Mouse (Mus musculus): ENCODE results near the gene Crnkl1. TPM values are rescaled to one million over a fixed set of nuclear protein-coding genes. Genes with fewer than 3 reads are reported as not detected.
A peak's percentile ranks its signal among the peaks of the same experiment; 100 is the strongest.
"Not testable (repeated sequence)": the region's sequence is repeated elsewhere in the genome, so short reads cannot be mapped to it uniquely, and the experiment has no call there.

The Crnkl1 gene
- total RNA-seq, 2 experiments from 2014 or later, result 19.2 to 22.0 TPM

DNA sequence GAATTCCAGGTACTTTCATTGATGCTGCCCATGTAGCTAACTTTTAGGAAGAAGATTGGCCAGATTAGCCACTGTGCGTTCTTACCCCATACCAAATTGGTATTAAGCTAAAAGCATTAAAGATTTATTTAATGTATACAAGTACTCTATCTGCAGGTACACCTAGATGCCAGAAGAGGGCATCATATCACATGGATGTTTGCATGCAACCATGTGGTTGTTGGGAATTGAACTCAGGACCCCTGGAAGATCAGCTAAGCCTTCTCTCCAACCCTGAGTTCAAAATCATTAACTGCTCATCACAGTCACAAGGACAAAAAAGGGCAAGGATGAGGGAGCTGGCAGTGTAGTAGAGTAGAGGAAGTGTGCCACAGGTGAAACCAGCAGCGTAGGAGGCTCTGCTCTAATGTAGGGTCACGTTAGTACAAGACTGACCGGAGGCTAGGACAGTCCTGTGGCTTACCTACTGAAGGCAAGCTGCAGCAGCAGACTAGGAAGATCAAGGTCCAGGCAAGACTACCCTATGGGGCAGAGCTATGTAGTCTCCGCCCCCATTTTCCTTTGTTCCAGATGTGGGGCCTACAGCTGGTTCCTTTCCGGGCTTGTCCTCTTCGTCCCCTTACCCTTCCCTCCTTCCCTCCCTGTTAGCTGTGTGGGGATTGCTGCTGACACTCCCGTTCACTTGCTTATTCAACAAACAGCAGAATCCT is 13.7 kb downstream of the Crnkl1 start:
- DNase-seq, result no peak

DNA sequence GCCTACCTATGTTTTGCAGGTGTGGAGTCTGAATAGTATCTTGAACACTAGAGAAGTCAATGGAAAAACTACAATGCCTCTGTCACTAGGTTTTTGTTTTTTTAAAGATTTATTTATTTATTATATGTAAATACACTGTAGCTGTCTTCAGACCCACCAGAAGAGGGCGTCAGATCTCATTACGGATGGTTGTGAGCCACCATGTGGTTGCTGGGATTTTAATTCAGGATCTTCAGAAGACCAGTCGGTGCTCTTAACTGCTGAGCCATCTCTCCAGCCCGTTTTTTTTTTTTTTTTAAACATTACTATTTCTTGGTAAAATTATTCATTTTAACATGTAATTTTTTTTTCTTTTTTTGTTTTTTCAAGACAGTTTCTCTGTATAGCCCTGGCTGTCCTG is 28.9 kb downstream of the Crnkl1 start:
- DNase-seq, result not testable (repeated sequence)

DNA sequence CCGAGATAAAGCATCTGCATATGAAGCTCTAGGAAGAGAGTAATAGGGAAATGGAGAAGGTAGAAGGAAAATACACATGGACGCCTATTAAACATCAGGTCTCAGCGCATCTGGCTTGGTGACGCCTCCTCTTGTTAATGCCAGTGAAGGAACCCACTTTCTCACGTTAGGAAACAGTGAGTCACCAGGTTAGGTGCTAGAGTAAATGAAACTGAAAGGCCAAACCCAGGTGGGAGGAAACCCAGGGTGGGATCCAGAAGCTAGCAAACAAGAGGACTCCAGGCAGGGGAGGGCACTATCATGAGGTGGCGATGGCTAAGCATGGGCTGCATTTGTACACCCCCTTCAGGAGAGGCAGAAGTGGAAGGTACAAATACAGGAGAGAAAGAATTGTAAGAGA is 29.7 kb downstream of the Crnkl1 start:
- DNase-seq, result no peak

DNA sequence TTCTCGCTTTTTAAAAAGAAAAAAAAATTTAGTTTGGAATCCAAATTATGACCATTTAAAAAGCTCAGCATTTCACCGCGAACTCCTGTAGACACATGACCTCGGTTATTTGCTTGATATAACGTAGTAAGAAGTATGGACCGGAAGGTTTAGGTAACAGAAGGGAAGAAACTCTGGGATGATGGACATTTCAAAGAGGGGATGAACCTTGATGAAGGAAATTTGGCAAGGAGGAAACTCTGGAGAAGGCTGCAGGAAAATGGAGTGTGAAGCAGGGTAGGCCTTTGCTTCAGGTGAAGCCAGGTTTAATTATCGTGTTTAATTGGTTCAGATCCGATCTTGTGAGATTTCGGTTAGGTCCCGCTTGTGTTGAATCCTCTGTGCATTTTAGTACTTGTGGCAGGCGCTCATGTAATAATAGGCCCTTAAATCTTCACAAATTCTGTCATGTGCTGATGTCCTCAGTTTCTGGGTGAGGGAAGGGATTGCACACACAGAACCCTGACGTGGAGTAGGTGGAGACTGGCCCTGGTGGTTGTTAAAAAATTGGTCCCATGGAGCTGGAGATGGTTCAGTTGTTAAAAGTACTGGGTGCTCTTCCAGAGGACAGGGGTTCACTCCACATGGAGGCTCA is 30.7 kb downstream of the Crnkl1 start:
- peak; percentile 21 for DNase-seq

DNA sequence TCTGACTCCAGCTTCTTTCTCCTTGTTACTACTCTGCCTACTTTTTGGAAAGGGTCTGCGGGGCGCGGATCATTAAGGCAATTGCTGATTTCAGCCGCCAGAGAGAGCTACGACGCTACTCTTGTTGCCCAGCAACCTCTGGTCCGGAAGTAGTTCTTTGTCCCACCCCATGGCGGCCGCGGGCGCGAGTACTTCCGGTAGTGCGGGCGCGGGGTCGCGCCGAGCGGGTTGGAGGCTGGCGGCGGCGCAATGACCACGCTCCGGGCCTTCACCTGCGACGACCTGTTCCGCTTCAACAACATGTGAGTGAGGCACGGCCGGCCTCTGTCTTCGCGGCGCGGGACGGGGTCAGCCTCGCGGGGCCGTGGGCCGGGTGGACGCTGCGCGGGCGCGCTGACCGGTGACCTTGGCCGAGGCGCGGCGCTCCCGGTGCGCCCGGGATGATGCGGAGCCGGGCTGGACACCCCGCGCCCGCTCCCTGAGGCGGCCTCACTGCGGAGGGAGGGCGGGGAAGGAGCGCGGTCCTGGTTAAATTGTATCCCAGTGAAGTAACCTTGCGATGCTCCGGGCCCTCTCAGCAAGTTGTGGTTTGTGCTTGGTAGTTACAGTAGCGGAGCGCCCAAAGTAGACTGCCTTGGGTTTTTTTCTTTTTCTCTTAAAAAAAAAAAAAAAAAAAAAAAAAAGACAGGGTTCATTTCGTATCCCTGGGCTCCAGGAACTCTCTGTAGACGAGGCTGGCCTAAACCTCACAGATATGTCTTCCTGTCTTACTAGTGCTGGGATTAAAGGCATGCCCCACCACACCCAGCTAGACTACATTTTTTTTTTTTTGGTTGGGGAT is 31.5 kb downstream of the Crnkl1 start:
- peak; percentile 95 for DNase-seq

DNA sequence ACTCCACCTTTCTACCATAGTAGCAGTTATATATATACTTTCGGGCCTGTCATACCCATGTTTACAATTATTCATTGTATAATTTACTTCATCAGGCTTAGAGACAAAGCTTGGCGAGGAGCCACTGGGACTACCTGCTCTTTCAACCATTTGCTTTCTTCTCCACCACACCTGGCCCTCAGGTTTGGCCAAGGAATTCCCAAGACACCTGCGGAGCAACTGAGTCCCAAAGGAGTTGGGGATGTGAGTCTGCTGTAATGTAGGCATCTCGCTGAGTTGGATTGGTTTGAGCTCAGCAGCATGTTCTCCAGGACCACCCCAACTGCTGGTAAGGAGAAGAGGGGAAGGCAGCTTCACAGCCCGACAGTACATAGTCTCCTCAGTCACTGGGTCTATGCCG is 33.0 kb downstream of the Crnkl1 start, which contains the start of gene Naa20:
Naa20 (plus strand) TSS at position 239 of the 400 bp plus-strand sequence.
- DNase-seq, result no peak

DNA sequence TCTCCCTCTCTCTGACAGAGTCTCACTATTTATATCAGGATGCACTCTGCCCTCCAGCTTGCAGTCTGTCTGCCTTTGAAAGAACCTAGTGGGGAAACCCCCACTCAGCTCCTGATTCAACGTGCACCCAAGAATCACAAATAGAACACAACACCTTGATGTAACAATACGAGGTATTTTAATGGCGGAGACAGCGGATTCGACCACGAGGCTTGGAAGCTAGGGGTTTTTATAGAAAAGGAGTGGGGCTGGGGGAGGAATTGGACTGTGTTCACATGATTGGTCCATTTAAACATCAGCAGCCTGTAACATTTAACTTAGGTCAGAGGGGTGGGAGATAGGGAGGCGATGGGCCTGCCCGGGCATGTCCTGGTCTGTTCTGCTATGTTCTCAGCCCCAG is 34.5 kb downstream of the Crnkl1 start:
- not testable (repeated sequence) for DNase-seq

DNA sequence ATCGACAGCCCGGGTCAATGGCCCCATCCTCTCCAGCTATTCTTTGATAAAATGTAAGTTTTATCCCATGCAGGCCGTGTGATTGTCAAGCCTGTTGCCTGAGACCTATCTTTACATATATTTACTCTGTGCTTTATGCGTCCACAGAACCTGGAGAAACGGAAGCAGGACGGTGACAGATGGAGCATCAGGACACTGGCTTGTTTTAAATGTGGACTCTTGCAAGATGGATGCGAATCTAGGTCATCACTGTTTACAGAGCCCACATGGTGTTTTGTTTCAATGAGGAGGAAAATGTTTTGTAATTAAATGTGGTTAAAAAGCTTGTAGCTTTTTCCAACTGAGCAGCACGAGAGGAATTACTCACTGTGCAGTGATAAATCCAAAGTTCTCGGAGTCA is 36.7 kb downstream of the Crnkl1 start:
- DNase-seq, result no peak

DNA sequence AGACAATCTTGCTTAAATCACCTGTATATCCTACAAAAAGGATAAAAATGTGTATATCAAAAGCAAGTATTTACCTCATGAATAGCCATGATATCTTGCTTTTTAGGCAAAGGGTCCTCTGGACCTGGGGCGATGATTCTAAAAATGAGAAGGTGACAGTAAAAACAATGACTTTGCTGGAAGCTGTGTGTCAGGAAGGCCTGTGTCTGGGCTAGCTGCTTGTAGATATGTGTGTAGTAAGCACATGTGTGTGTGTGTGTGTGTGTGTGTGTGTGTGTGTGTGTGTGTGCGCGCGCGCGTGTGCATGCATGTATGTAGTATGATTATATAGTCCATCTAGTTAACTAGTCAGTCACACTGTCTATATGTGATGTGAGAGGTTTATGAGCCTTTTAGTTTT is 41.1 kb downstream of the Crnkl1 start:
- no peak for DNase-seq

DNA sequence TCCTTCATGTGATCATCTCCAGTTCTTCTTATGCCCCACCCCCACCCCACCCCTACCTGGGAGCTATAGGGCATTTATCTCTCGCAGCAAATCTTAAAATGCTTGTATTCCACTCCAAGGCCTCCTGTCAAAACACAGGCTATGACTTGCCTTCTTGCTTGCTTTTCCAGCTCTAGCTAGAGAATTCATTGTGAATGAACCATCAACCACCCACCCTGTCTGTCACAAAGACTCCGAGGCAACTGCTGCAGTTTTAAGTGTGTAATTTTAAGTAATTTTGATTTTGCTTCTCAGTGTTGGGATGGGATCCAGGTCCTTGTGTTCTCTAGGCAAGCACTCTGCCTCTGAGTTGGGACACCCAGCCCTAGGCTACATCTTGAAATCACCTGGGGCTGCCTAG is 44.2 kb downstream of the Crnkl1 start:
- DNase-seq, result no peak

DNA sequence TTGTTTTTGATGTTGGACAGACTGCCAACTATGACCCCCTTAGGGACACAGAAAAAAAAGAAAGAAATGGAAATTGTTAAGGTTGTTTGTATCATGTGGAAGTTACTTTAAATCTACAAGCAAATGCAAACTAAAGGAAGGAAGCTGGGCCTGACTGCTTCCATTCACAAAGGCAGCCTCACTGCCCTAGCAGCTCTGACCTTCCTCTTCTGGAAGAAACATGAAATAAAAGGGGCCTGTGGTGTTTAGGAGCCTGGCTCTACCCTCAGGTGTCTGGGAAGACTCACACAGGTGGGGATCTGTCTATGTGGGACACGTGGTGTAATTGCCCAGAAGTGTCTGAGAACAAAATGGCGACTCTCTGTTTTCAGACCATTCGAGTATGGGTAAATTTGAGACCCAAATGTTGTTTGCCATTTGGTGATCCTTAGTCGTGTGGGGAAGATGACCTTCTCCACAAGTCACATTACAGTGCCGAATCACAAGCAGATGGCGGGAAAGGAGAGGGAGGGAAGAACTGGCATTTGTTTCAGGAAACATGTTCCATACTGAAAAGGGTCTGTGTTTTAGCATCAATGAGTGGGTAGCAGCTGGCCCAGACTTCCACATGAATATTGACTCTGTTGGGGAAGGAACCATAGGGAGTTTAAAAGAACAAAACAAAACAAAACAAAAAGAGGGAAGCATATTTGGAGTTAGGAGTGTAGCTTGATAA is 45.9 kb downstream of the Crnkl1 start:
- no peak for DNase-seq

DNA sequence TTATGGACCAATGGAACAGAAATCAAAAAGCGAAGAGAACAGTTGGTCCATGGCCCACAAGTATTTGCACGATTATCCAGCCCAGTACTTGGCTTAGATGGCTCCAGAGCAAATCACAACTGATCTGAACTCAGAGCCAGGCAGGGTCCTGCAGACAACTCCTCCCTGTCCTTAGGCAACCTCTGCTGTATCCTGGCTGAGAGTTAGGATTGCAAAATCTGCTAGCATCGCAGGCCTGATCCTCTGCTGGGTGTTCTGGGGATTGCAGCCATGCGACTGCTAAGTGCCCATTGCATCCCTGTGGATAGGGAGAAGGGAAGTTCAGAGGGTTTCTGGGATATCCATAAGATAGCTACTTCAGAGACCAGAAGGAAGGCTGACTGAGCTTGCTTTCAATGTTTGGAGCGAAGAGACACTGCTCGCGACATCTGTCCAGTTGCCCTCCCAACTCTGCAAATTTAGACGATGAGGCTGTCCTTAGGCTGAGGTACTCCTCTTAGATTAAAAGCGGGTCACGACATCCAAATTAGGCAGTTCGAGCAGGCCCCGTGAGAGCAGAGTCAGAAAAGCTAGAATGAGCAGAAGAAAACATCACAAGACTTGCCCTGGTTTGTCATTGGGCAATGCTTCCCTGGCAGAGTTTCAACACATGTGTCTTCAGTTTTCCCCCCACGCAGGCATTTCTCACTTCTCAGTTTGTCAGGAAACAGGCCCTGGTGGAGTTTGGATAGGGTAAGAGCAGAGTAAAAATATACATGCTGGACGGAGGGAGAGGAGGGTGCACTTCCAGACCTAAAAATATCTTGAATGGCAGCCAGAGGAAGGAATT is 46.7 kb downstream of the Crnkl1 start:
- peak; percentile 70 for DNase-seq

DNA sequence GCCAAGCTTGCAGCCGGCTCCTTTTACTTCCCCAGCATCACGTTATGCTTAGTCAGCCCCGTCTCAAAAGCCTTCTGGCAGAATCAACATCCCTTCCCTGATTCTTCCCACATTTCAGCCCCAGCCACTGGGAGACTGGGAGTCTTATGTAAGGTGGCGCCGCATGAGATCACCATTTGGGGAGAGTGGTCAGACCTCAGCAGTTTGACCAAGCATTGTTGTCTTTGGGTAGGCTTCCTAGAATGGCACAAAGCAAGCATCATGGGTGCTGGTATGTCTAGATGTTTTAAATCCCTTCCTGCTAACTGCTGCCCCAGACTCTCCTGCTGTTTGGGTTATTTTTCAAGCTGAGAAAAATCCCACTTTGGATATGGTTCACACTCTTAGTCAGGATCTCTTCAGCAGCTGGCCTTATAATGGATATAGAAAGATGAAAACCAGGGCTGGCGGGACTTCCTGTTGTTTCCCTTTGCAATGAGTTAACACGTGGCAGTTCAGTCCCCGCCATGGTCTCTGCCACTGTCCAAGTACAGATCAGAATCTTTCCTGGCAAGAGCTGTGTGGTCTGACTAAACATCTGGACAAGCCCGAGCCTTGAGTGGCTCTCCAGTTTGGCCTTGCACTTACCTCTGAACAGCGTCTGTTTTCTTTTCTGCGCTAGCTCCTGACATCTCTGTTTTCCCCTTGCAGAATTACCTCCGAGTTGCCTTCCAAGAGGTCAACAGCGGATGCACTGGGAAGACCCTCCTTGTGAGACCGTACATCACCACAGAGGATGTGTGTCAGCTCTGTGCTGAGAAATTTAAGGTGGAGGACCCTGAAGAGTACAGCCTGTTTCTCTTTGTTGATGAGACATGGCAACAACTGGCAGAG is 49.7 kb downstream of the Crnkl1 start:
- DNase-seq, result peak; percentile 46

DNA sequence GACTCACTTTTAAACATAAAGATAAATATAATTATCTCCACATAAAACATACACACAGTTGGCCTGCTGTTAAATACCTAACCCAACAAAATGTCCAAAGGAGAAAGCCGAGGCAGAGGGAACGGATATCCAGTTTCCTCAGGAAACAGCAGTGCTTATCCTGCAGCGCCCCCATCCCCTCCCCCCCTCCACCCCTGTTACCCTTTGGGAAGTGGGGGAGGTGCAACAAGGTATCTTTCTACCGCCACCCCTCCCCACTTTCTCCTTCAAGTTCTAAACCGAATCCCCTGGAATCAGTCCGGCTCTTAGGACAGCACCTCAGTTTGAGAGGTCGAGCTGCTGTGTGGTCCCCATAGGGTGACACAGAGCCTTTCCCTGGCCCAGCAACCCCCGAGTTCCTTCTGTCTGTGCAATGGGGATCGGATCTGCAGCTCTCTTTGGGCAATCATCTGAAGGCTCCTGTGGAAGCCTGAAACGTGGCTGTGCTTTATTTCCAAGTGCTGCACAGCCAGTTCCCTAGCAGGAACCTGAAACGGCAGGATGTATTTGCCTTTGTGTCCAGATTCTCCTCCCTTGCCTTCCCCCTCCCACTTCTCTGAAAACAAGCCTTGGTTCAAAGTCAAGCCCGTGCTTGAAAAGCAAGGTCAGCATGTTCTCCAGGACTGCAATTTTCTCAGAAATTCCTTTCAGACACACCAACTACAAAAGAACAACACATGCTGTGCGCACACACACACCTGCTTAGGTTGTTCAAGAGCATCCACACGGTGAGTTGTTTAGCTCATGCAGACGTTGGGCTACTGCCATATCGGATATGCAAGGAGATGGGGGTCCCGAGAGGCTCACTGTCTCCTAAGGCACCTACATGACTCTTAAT is 50.5 kb downstream of the Crnkl1 start:
- no peak for DNase-seq

DNA sequence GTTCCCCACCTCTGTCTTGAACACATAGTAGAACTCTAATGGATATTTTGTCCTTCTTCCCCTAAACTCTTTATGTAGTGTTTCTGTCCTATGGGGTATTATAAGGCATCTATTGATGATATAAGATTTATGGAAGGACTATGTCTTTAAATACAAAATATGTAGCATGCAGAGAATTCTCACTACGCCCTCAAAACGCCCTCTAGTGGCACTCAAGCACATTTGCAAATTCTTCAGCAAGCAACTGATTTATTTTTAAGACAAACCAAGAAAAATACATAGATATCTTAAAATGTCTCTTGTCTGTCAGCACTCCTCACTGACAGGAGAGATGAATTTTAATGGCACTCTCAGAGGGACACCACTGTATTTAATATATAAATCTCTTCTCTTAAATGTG is 52.4 kb downstream of the Crnkl1 start:
- no peak for DNase-seq

DNA sequence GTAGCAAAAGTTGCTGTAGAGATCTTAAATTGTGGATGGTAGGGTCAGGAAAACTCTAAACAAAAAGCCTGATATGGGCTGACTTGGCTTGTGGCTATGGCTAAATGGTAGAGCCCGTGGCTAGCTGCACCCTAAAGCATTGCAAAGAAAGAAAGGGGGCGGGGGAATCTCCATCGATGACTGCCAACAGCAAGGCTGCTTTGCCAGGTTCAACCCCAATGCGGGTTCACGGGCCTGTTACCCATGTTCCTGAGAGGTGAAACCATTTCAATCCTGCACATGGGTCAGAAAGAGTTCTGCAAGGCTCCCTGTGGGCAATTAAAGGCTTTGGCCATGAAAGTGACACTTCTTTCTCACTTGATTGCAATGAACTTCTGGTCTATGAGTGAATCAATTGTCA is 52.9 kb downstream of the Crnkl1 start:
- DNase-seq, result peak; percentile 52

DNA sequence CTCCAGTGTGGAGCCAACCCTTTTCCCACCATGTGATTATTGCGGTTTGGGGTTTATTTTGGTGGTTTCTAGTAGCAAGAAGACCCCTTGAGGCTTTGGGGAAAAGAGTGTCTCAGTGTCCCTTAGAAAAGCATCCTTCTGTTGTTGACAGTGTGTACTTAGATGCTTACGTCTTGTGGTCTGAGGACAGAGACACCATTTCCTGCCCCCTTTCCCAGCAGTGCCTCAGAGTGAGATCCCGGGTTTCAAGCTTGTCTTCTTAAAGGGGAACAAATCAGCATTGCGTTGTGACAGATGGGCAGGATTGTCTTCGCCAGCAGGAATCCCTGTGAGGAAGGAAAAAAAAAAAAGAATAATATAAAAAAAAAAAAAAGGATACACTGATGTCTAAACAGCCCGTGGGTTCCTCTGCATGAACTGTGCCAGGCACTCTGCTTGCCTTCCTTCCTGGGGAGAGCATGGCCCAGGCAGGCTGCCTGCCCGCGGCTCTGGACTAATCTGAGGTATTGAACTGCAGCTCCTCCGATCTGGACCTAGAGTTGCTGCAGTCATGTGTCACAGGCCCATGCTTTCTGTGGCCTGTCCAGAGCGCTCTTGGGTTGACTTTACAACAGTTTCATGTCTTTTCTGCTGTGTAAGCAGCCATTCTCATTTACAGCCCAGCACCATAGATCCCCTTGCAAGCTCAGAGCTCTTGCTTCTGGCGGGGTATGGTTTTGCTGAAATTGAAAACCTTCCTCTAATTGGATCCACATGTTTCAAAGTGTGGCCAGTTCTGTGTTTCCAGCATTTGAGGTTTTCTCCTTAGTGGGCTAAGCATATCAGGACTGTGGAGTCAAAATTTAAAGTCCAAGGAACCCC is 53.7 kb downstream of the Crnkl1 start:
- DNase-seq, result no peak

DNA sequence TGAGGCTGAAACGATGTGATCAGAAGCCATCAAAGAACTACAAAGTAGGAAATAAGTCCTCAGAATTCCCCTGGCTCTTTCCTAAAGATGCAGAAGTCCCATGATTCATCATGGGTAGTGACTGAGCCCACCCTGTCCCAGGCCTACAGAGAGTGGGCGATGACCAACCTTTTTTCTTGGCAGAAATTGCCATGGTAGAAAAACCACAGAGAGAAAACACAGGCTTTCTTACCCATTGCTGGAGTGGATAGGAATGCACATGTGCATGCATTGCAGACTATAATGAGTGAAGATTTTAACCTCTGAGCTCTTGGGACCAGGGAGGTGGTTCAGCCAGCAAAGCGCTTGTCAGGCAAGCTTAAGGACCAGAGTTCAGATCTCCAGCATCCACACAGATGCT is 57.6 kb downstream of the Crnkl1 start:
- no peak for DNase-seq

Measured in adrenal gland, postnatal 10 days (tissue).